Mouse (Mus musculus) intestine, embryonic 14.5 days (tissue): Measurements from ENCODE around the gene Vmn1r163. TPM values are rescaled to one million over a fixed set of nuclear protein-coding genes. Genes with fewer than 3 reads are reported as not detected.
"Not testable (repeated sequence)": the region's sequence is repeated elsewhere in the genome, so short reads cannot be mapped to it uniquely, and the experiment has no call there.

Source experiments
- ATAC-seq: fragments of 200-750 bp; cut with Nextera tagmentation; replicated peaks from 2 replicates; pipeline ENCODE4 v1.8.0; 2017; ENCODE audit warnings: low read depth, moderate number of reproducible peaks, moderate TSS enrichment, moderate library complexity; ENCODE audit not compliant: low FRiP score, low TSS enrichment
- DNase-seq: peaks from one replicate; pipeline ENCODE4 v3.0.0-alpha.2; 2018; ENCODE audit warnings: low spot score
- H3K27ac ChIP-seq: fragments of 300-500 bp; sonication (generic); 2 replicates; pipeline ENCODE4 v1.5.1; 2014; ENCODE audit warnings: low read depth, mild to moderate bottlenecking, control low read depth
- H3K27me3 ChIP-seq: fragments of 300-500 bp; sonication (generic); replicated peaks from 2 replicates; pipeline ENCODE4 v1.6.1; 2014; ENCODE audit warnings: low read length, control low read depth; ENCODE audit not compliant: control insufficient read depth, insufficient read depth
- H3K36me3 ChIP-seq: fragments of 300-500 bp; sonication (generic); 2 replicates; pipeline ENCODE4 v1.6.1; 2014; ENCODE audit warnings: low read length, control low read depth; ENCODE audit not compliant: control insufficient read depth, insufficient read depth
- H3K4me1 ChIP-seq: fragments of 300-500 bp; sonication (generic); replicated peaks from 2 replicates; pipeline ENCODE4 v1.6.1; 2014; ENCODE audit warnings: low read length, control low read depth, mixed read lengths; ENCODE audit not compliant: control insufficient read depth, insufficient read depth
- H3K4me2 ChIP-seq: fragments of 300-500 bp; sonication (generic); 2 replicates; pipeline ENCODE4 v1.6.1; 2014; ENCODE audit warnings: low read length
- H3K4me3 ChIP-seq: fragments of 300-500 bp; sonication (generic); 2 replicates; pipeline ENCODE4 v1.5.1; 2014; ENCODE audit warnings: low read depth, low read length, control low read depth, mixed read lengths
- H3K9ac ChIP-seq: fragments of 300-500 bp; sonication (generic); 2 replicates; pipeline ENCODE4 v1.6.1; 2014; ENCODE audit warnings: mild to moderate bottlenecking, low read length
- H3K9me3 ChIP-seq: fragments of 300-500 bp; sonication (generic); 2 replicates; pipeline ENCODE4 v1.6.1; 2016; ENCODE audit warnings: low read length, control low read depth; ENCODE audit not compliant: control insufficient read depth
- WGBS: fragments of 180-500 bp; shearing (Covaris S2); extraction: QIAGEN DNeasy Blood & Tissue Kit; methylation state at CpG from one replicate; pipeline ENCODE4 v1.1.7; 2014; 5-methylcytosine and 5-hydroxymethylcytosine counted together
- polyA plus RNA-seq: library from polyadenylated mRNA; unstranded; fragments of >200 nt; fragmentation: Nextera tagmentation; extraction: Ambion mirVana; gene quantifications from 2 replicates; pipeline ENCODE4 v1.2.1, GENCODE M21; 2014

The Vmn1r163 gene
- polyA plus RNA-seq, result not detected in 2 replicates

GRCm38 (mm10) chr7:23055240-23055639 lies at the start of gene Vmn1r163:
Gene Vmn1r163, plus strand, starts transcription at chr7:23055540.
- not testable (repeated sequence) for ATAC-seq, H3K4me2 ChIP-seq, DNase-seq, H3K9me3 ChIP-seq, H3K27ac ChIP-seq, H3K4me3 ChIP-seq, H3K36me3 ChIP-seq, H3K27me3 ChIP-seq, H3K4me1 ChIP-seq, H3K9ac ChIP-seq
- WGBS, result no CpG with 5 or more reads among the region's 1 CpGs

- H3K9me3 ChIP-seq, H3K27me3 ChIP-seq, DNase-seq, H3K36me3 ChIP-seq, H3K4me2 ChIP-seq, H3K9ac ChIP-seq, H3K4me1 ChIP-seq, H3K4me3 ChIP-seq, H3K27ac ChIP-seq, ATAC-seq: not testable (repeated sequence)
- WGBS, result no CpG with 5 or more reads among the region's 3 CpGs
Observed at GRCm38 (mm10) chr7:23019823-23020222, 35.5 kb upstream of the Vmn1r163 start, which contains the start of gene Gm4216. Gene Gm4216, minus strand, starts transcription at chr7:23019923.

DNA sequence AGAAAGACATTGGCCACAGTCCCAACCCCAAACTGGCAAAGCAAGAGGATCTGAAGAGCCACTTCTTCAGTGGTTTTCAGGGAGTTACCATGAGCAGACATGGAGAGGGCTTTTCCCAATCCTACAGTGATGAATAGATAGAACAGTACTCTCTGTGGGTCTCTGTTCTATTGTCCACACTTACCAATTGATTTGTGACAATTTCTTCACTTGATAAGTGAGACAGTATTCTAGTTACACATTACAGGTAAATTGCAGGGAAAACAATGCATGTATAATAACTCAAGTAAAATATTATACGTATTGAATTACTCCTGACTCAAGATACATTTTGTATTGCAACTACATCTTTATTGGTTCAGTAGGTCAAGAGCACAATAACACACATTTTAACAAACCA lies 12.0 kb downstream of the Vmn1r163 start, which contains the start of gene Gm8720:
Gene Gm8720 (minus strand): TSS at position 101 of the 400 bp plus-strand sequence.
- no CpG with 5 or more reads among the region's 1 CpGs for WGBS
- not testable (repeated sequence) for H3K36me3 ChIP-seq, H3K27ac ChIP-seq, H3K4me1 ChIP-seq, H3K27me3 ChIP-seq, H3K4me2 ChIP-seq, H3K4me3 ChIP-seq, H3K9me3 ChIP-seq, H3K9ac ChIP-seq, DNase-seq, ATAC-seq

Other genes with a start within 250 kb of the Vmn1r163 start
- not detected in 2 replicates for gene Vmn1r159, start 211.9 kb upstream of the Vmn1r163 start, polyA plus RNA-seq
- not detected in 2 replicates for gene Vmn1r160, start 184.3 kb upstream of the Vmn1r163 start, polyA plus RNA-seq
- not detected in 2 replicates for gene Gm4214, start 70.9 kb upstream of the Vmn1r163 start, polyA plus RNA-seq
- gene Gm4216, start 35.6 kb upstream of the Vmn1r163 start, polyA plus RNA-seq, result not detected in 2 replicates
- gene Gm8720, start 11.9 kb downstream of the Vmn1r163 start, polyA plus RNA-seq, result not detected in 2 replicates
- gene Gm10662, start 88.9 kb downstream of the Vmn1r163 start, polyA plus RNA-seq, result not detected in 2 replicates
- not detected in 2 replicates for gene Vmn1r165, start 161.8 kb downstream of the Vmn1r163 start, polyA plus RNA-seq
- not detected in 2 replicates for gene Vmn1r166, start 196.1 kb downstream of the Vmn1r163 start, polyA plus RNA-seq
- not detected in 2 replicates for gene Gm6902, start 223.4 kb downstream of the Vmn1r163 start, polyA plus RNA-seq
- gene Nlrp4e, start 245.7 kb downstream of the Vmn1r163 start, polyA plus RNA-seq, result not detected in 2 replicates